Mouse (Mus musculus) midbrain, embryonic 11.5 days (tissue): ENCODE data around the gene Pkd2. TPM values are rescaled to one million over a fixed set of nuclear protein-coding genes. Genes with fewer than 3 reads are reported as not detected.

Source experiments
- polyA plus RNA-seq: library from polyadenylated mRNA; unstranded; fragments of >200 nt; fragmentation: Nextera tagmentation; extraction: Ambion mirVana; gene quantifications from 2 replicates; pipeline ENCODE4 v1.2.1, GENCODE M21; 2014

The Pkd2 gene
- polyA plus RNA-seq, 1 experiment from 2014 or later: 10.3 TPM

Other genes starting within 250 kb of the Pkd2 start
- gene Ibsp, start 160.3 kb upstream of the Pkd2 start, polyA plus RNA-seq: not detected in 2 replicates
- not detected in 2 replicates for gene Mepe, start 134.1 kb upstream of the Pkd2 start, polyA plus RNA-seq
- gene Spp1, start 24.3 kb upstream of the Pkd2 start, polyA plus RNA-seq: 6.8 and 8.2 TPM in 2 replicates
- gene BC005561, start 48.9 kb downstream of the Pkd2 start, polyA plus RNA-seq: 16.6 and 17.6 TPM in 2 replicates